Mouse (Mus musculus): Measurements from ENCODE around the gene Gpr161. TPM values are rescaled to one million over a fixed set of nuclear protein-coding genes. Genes with fewer than 3 reads are reported as not detected.
A peak's percentile ranks its signal among the peaks of the same experiment; 100 is the strongest.

Gene Gpr161
- polyA plus RNA-seq, 1 experiment from 2014 or later = 0.55 TPM

DNA sequence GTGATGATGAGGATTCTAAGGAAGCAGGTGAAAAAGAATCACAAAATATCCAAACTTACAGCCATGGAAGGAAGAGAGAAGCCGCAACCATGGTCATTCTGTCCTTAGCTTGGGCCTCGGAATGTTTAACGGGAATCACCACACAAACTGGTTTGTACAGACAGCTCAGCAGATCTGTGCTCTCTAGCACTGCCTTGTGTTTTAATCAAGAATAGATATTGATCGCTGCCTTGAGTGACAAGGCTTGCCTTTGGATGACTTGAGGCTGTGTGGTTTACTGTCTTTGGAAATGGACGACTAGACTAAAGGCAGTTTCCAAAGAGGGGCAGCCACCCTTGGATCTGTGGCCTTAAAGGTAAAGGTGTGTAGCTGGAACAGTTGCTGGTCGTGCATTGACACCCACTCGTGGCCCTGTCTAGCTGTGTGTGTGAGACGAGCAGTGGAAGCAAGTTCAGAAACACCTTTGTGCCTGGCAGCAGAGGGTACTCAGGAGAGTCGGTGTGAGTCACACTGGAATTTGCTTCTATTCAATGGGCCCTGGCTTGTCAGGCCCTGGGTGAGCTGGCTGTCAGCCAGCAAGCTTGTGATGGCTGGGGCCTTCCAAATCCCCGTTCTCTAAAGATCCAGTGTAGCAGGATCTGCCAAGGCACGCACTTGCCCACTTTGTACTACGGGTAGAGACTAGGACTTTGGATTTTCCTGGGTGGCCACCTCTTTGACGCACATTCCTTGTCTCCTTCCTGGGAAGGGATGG lies 7.0 kb downstream of the Gpr161 start:
- Histone ChIP-seq H3K36me3 (ENCODE audit: control insufficient read depth, insufficient read depth) (no peaks in the 10 kb centered on the region), H3K9me3 (replicated peaks; ENCODE audit: control insufficient read depth, low read length) (no peaks in the 10 kb centered on the region), H3K4me3 (ENCODE audit: low read length) (no peak overlapping the region), H3K27ac (ENCODE audit: low read length) (peak overlapping the region; percentile 71), H3K27me3 (ENCODE audit: control insufficient read depth, insufficient read depth, low read length) (no peaks in the 10 kb centered on the region), H3K9ac (ENCODE audit: low read length) (peak overlapping the region; percentile 33; the same call in 1 of the 2 replicates), H3K4me2 (ENCODE audit: low read depth, low read length) (peak overlapping the region; percentile 30; the same call in 1 of the 2 replicates), H3K4me1 (ENCODE audit: control insufficient read depth, insufficient read depth, low read length) (peaks cover 11% of the 10 kb centered on the region)
- ATAC-seq (replicated peaks; ENCODE audit: extremely low read depth, insufficient read depth, low FRiP score) = peak; percentile 89
- WGBS = 53% methylated on average over 13 of the region's 13 CpGs

DNA sequence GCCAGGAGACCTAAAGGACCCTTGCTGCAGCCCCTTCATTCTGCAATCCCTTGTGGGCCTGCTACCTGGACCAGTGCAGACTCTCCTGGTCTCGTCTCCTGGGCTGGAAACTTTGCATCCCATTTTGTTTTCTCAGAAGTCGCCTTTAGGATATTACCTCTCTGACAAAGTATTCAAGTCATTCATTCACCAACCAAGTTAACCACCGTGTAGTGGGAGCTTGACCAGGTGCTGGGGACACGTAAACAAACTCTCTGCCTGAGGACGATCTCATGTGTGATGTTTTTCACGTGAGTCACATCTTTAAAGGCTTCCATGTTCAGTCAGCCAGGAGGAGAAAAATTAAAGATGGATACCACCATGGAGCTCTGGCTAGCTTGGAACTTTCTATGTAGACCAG lies 7.6 kb downstream of the Gpr161 start:
- Histone ChIP-seq H3K36me3 (ENCODE audit: control insufficient read depth, insufficient read depth) (no peaks in the 10 kb centered on the region), H3K4me2 (ENCODE audit: low read depth, low read length) (no peak overlapping the region), H3K9ac (ENCODE audit: low read length) (peak overlapping the region; percentile 33; the same call in 1 of the 2 replicates), H3K4me1 (ENCODE audit: control insufficient read depth, insufficient read depth, low read length) (peaks cover 11% of the 10 kb centered on the region), H3K27me3 (ENCODE audit: control insufficient read depth, insufficient read depth, low read length) (no peaks in the 10 kb centered on the region), H3K9me3 (replicated peaks; ENCODE audit: control insufficient read depth, low read length) (no peaks in the 10 kb centered on the region), H3K4me3 (ENCODE audit: low read length) (no peak overlapping the region), H3K27ac (ENCODE audit: low read length) (peak overlapping the region; percentile 71; the same call in 1 of the 2 replicates)
- no peak for ATAC-seq (replicated peaks; ENCODE audit: extremely low read depth, insufficient read depth, low FRiP score)
- WGBS = 70% methylated on average over 6 of the region's 6 CpGs

DNA sequence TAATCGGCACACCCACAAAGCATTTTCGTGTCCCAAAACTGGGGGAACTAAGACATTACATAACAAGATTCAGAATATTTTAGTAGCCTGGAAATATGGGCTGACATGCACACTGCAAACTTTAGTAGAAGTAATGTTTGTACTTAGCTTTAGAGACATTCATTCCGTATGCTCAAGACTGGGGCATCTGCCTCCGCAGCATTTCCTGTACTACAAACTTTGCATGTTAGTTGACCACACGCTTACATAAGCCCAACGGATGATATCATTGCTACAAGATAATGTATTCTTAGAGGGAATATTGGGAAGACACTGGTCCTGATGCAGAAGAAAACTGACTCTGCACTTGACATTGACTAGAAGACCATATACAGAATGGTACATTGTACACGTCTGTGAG lies 8.8 kb downstream of the Gpr161 start:
- Histone ChIP-seq H3K9ac (ENCODE audit: low read length) (no peak overlapping the region), H3K36me3 (ENCODE audit: control insufficient read depth, insufficient read depth) (no peaks in the 10 kb centered on the region), H3K4me2 (ENCODE audit: low read depth, low read length) (no peak overlapping the region), H3K9me3 (replicated peaks; ENCODE audit: control insufficient read depth, low read length) (no peaks in the 10 kb centered on the region), H3K4me3 (ENCODE audit: low read length) (no peak overlapping the region), H3K4me1 (ENCODE audit: control insufficient read depth, insufficient read depth, low read length) (peaks cover 11% of the 10 kb centered on the region), H3K27ac (ENCODE audit: low read length) (no peak overlapping the region), H3K27me3 (ENCODE audit: control insufficient read depth, insufficient read depth, low read length) (no peaks in the 10 kb centered on the region)
- 86% methylated on average over 7 of the region's 7 CpGs for WGBS
- no peak for ATAC-seq (replicated peaks; ENCODE audit: extremely low read depth, insufficient read depth, low FRiP score)

DNA sequence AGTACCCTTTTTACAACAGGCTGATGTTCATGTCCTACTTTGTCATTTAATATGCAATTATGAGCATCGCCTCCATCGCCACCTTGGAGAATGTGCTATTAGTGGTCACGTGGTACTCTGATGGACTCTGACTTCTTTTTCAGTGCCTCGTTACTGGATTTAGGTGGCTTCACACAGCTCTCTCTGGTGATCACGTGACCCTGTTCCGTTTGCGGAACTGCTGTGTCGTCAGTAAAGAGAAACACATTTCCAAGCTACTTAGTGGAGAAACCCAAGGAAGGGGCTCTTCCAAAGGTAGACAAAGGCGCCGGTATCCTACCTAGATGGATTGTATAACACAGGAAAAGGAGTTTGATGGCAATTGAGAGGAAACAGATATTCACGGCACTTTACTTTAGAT lies 12.6 kb downstream of the Gpr161 start:
- peaks cover 3% of the 10 kb centered on the region for H3K36me3 ChIP-seq (ENCODE audit: control insufficient read depth, insufficient read depth)
- 82% methylated on average over 11 of the region's 11 CpGs for WGBS
- H3K27me3 ChIP-seq (ENCODE audit: control insufficient read depth, insufficient read depth, low read length) = no peaks in the 10 kb centered on the region
- H3K9ac ChIP-seq (ENCODE audit: low read length) = no peak overlapping the region
- H3K4me2 ChIP-seq (ENCODE audit: low read depth, low read length) = no peak overlapping the region
- no peak overlapping the region for H3K4me3 ChIP-seq (ENCODE audit: low read length)
- H3K4me1 ChIP-seq (ENCODE audit: control insufficient read depth, insufficient read depth, low read length) = peaks cover under 1% of the 10 kb centered on the region
- H3K27ac ChIP-seq (ENCODE audit: low read length) = no peak overlapping the region
- H3K9me3 ChIP-seq (replicated peaks; ENCODE audit: control insufficient read depth, low read length) = no peaks in the 10 kb centered on the region
- ATAC-seq (replicated peaks; ENCODE audit: extremely low read depth, insufficient read depth, low FRiP score) = no peak

DNA sequence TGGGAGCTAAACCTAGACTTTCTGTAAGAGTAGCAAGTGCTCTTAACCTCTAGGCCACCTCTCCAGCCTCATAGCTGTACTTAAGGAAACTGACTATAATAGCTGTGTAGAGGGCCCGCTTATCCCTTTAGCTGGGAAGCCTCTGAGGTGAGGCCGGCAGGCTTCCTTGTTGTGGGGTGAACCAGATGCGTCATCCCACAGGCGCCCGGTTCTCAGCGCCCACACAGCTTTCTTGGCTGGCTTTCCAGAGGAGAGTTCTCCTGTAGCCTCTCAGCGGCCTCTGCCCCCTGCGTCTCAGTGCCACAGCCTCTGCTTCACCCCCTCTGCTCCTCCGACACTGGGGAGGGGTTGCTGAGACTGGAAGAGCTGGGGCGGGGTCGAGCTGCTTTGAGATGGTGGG lies 20.8 kb downstream of the Gpr161 start:
- no peak overlapping the region for H3K27ac ChIP-seq (ENCODE audit: low read length)
- no peaks in the 10 kb centered on the region for H3K36me3 ChIP-seq (ENCODE audit: control insufficient read depth, insufficient read depth)
- no peak for ATAC-seq (replicated peaks; ENCODE audit: extremely low read depth, insufficient read depth, low FRiP score)
- H3K27me3 ChIP-seq (ENCODE audit: control insufficient read depth, insufficient read depth, low read length) = no peaks in the 10 kb centered on the region
- no peak overlapping the region for H3K4me2 ChIP-seq (ENCODE audit: low read depth, low read length)
- H3K9ac ChIP-seq (ENCODE audit: low read length) = no peak overlapping the region
- H3K9me3 ChIP-seq (replicated peaks; ENCODE audit: control insufficient read depth, low read length) = no peaks in the 10 kb centered on the region
- 49% methylated on average over 11 of the region's 11 CpGs for WGBS
- peaks cover 5% of the 10 kb centered on the region; the same call in 1 of the 2 replicates for H3K4me1 ChIP-seq (ENCODE audit: control insufficient read depth, insufficient read depth, low read length)
- H3K4me3 ChIP-seq (ENCODE audit: low read length) = no peak overlapping the region

DNA sequence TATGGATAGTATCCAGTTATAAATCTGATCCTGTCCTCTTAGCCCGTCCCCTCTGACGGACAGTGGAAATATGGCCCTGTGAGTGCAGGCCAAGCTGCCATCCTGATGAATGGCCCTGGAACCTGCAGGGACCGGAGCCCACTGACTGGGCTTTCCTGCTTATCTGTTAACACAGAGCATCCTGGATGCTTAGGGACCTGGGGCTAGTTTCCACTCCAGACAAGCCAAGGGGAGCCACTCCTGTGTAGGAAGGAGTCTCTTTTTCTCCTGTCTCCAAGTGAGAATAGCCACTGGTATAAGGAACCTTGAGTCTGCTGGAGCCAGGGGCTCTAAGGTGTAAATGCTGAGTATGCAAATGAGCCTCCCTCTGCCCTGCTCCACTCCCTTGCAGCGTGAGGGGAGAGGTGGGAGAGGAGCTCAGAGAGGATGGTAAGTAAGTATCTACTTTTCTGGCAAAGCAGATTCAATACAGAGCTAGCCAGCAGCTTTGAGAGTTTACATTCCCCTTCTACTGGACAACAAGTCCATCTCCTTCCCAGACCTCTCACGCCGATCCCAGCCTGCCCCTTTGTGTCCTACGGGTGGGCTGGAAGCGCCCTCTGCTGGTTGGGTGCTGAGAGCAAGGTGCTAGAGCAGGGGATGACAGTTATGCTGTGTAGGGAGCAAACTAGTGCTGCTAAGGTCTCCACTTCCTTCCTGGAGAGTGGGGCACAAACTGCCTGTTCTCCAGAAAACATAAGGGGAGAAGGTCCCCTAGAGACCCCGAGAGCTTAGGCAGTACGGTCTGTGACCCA lies 24.7 kb downstream of the Gpr161 start:
- peaks cover 11% of the 10 kb centered on the region; the same call in 1 of the 2 replicates for H3K4me1 ChIP-seq (ENCODE audit: control insufficient read depth, insufficient read depth, low read length)
- no peaks in the 10 kb centered on the region for H3K36me3 ChIP-seq (ENCODE audit: control insufficient read depth, insufficient read depth)
- peak overlapping the region; percentile 59 for H3K27ac ChIP-seq (ENCODE audit: low read length)
- 33% methylated on average over 10 of the region's 10 CpGs for WGBS
- H3K9me3 ChIP-seq (replicated peaks; ENCODE audit: control insufficient read depth, low read length) = no peaks in the 10 kb centered on the region
- ATAC-seq (replicated peaks; ENCODE audit: extremely low read depth, insufficient read depth, low FRiP score) = peak; percentile 67
- H3K9ac ChIP-seq (ENCODE audit: low read length) = no peak overlapping the region
- no peak overlapping the region for H3K4me3 ChIP-seq (ENCODE audit: low read length)
- no peaks in the 10 kb centered on the region for H3K27me3 ChIP-seq (ENCODE audit: control insufficient read depth, insufficient read depth, low read length)
- peak overlapping the region; percentile 38 for H3K4me2 ChIP-seq (ENCODE audit: low read depth, low read length)

DNA sequence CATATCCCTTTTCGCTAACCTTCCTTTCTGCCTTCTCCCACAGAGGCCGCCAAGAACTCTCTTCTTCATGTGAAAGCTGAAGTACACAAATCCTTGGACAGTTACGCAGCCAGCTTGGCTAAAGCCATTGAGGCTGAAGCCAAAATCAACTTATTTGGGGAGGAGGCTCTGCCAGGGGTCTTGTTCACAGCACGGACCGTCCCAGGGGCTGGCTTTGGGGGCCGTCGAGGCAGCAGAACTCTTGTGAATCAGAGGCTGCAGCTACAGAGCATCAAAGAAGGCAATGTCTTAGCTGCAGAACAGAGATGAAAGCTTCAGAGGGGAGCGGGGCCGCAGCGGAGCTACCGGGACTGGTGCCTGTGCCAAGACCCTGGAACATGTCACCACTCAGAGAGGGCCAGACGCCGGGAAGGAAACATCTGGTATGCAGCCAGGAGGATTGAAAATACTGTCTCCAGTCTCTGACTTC lies 25.8 kb downstream of the Gpr161 start:
- WGBS = 48% methylated on average over 13 of the region's 13 CpGs
- Histone ChIP-seq H3K36me3 (ENCODE audit: control insufficient read depth, insufficient read depth) (no peaks in the 10 kb centered on the region), H3K27ac (ENCODE audit: low read length) (peak overlapping the region; percentile 59), H3K27me3 (ENCODE audit: control insufficient read depth, insufficient read depth, low read length) (no peaks in the 10 kb centered on the region), H3K9ac (ENCODE audit: low read length) (no peak overlapping the region), H3K4me2 (ENCODE audit: low read depth, low read length) (0 out of 2 replicates have a peak overlapping the region, but pooled peaks have one; percentile 21), H3K4me1 (ENCODE audit: control insufficient read depth, insufficient read depth, low read length) (peaks cover 11% of the 10 kb centered on the region; the same call in 1 of the 2 replicates), H3K4me3 (ENCODE audit: low read length) (no peak overlapping the region), H3K9me3 (replicated peaks; ENCODE audit: control insufficient read depth, low read length) (no peaks in the 10 kb centered on the region)
- peak; percentile 71 for ATAC-seq (replicated peaks; ENCODE audit: extremely low read depth, insufficient read depth, low FRiP score)

DNA sequence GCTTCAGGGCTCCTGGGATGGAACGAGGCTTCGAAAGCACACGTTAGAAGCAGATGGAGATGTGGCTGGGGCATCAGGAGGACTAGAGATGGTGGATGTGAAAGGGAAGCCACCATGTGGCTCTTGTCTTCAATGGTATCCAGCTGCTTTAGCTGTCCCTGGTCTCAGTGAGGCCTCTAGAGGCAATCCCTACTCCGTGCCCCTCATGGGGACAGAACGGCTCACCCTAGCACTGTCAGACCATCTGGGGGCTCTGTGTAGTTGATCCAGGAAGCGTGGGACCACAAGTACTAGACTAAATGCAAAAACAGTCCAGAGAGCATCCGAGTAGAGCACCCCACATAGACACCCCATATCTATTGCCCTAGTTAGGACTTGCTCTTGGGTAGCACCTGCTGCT lies 26.3 kb downstream of the Gpr161 start:
- Histone ChIP-seq H3K9ac (ENCODE audit: low read length) (no peak overlapping the region), H3K4me2 (ENCODE audit: low read depth, low read length) (no peak overlapping the region), H3K4me3 (ENCODE audit: low read length) (no peak overlapping the region), H3K27me3 (ENCODE audit: control insufficient read depth, insufficient read depth, low read length) (no peaks in the 10 kb centered on the region), H3K4me1 (ENCODE audit: control insufficient read depth, insufficient read depth, low read length) (peaks cover 11% of the 10 kb centered on the region; the same call in 1 of the 2 replicates), H3K36me3 (ENCODE audit: control insufficient read depth, insufficient read depth) (no peaks in the 10 kb centered on the region), H3K9me3 (replicated peaks; ENCODE audit: control insufficient read depth, low read length) (no peaks in the 10 kb centered on the region), H3K27ac (ENCODE audit: low read length) (peak overlapping the region; percentile 59)
- WGBS = 78% methylated on average over 7 of the region's 7 CpGs
- no peak for ATAC-seq (replicated peaks; ENCODE audit: extremely low read depth, insufficient read depth, low FRiP score)

DNA sequence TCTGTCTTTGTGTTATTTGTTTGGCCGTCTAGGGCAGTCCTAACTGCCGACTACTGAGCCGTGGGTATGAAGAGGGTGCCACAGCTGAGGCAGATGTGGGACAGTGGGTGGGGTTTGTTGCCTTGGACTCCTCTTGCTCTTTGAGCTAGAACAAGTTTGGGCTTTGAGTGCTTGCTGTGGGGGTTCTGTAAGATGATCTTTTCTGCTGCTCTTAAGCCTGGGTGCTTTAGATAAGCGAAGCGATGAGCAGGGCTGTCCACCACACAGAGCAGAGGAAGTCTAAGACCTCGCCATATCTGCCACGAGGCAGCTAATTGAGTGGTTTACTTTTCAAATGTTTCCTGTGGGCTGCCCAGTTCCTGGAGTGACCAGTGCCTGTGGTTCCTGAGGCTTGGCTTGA lies 27.3 kb downstream of the Gpr161 start:
- no peak overlapping the region for H3K27ac ChIP-seq (ENCODE audit: low read length)
- no peak overlapping the region for H3K9ac ChIP-seq (ENCODE audit: low read length)
- H3K4me3 ChIP-seq (ENCODE audit: low read length) = no peak overlapping the region

More for the DNA sequence above, 27.3 kb downstream of the Gpr161 start:
- Histone ChIP-seq H3K36me3 (ENCODE audit: control insufficient read depth, insufficient read depth) (no peaks in the 10 kb centered on the region), H3K4me2 (ENCODE audit: low read depth, low read length) (no peak overlapping the region), H3K4me1 (ENCODE audit: control insufficient read depth, insufficient read depth, low read length) (peaks cover 11% of the 10 kb centered on the region; the same call in 1 of the 2 replicates), H3K9me3 (replicated peaks; ENCODE audit: control insufficient read depth, low read length) (no peaks in the 10 kb centered on the region), H3K27me3 (ENCODE audit: control insufficient read depth, insufficient read depth, low read length) (no peaks in the 10 kb centered on the region)
- no peak for ATAC-seq (replicated peaks; ENCODE audit: extremely low read depth, insufficient read depth, low FRiP score)
- 36% methylated on average over 7 of the region's 7 CpGs for WGBS

Measured in heart, embryonic 16.5 days (tissue).